Mouse (Mus musculus): Measurements from ENCODE around the gene Tmtc2. TPM values are rescaled to one million over a fixed set of nuclear protein-coding genes. Genes with fewer than 3 reads are reported as not detected.

Tmtc2 gene
- total and polyA plus RNA-seq, 2 experiments: 2.4 to 7.6 TPM

GRCm38 (mm10) chr10:105474162-105474830, 100.0 kb downstream of the Tmtc2 start:
- 93% methylated on average over 6 of the region's 6 CpGs for WGBS

GRCm38 (mm10) chr10:105464378-105464777, 109.9 kb downstream of the Tmtc2 start:
- Histone ChIP-seq H3K4me1 (ENCODE audit: control insufficient read depth, insufficient read depth, low read length) (no peaks in the 10 kb centered on the region), H3K9ac (ENCODE audit: low read depth, low read length) (no peak overlapping the region), H3K36me3 (ENCODE audit: control insufficient read depth, insufficient read depth, low read length) (no peaks in the 10 kb centered on the region), H3K4me3 (ENCODE audit: insufficient read depth, low read depth, low read length) (no peak overlapping the region), H3K27ac (replicated peaks; ENCODE audit: insufficient read depth, low read depth, low read length) (no peak overlapping the region), H3K27me3 (ENCODE audit: control insufficient read depth, insufficient read depth, low read length) (no peaks in the 10 kb centered on the region), H3K79me2 (ENCODE audit: control insufficient read depth, insufficient read depth, low read length) (no peaks in the 10 kb centered on the region)
- TF ChIP-seq POLR2A (IDR thresholded peaks at IDR 0.05; ENCODE audit: extremely low read depth, insufficient read depth, low read length) (no peak), CTCF (IDR thresholded peaks at IDR 0.05; ENCODE audit: low read depth, low read length) (no peak)
- no peak for DNase-seq (ENCODE audit: extremely low read depth, low read depth, low spot score)
- WGBS: 97% methylated on average over 4 of the region's 4 CpGs

More at GRCm38 (mm10) chr10:105474162-105474830, 100.0 kb downstream of the Tmtc2 start:
- Histone ChIP-seq H3K9ac (ENCODE audit: low read depth, low read length) (no peak overlapping the region), H3K79me2 (ENCODE audit: control insufficient read depth, insufficient read depth, low read length) (no peaks in the 10 kb centered on the region; the same call in 1 of the 2 replicates), H3K4me3 (ENCODE audit: insufficient read depth, low read depth, low read length) (no peak overlapping the region), H3K27ac (replicated peaks; ENCODE audit: insufficient read depth, low read depth, low read length) (no peak overlapping the region), H3K36me3 (ENCODE audit: control insufficient read depth, insufficient read depth, low read length) (no peaks in the 10 kb centered on the region), H3K27me3 (ENCODE audit: control insufficient read depth, insufficient read depth, low read length) (no peaks in the 10 kb centered on the region), H3K4me1 (ENCODE audit: control insufficient read depth, insufficient read depth, low read length) (no peaks in the 10 kb centered on the region)
- no peak for DNase-seq (ENCODE audit: extremely low read depth, low read depth, low spot score)
- TF ChIP-seq CTCF (IDR thresholded peaks at IDR 0.05; ENCODE audit: low read depth, low read length): no peak
- TF ChIP-seq POLR2A (IDR thresholded peaks at IDR 0.05; ENCODE audit: extremely low read depth, insufficient read depth, low read length): no peak

DNA sequence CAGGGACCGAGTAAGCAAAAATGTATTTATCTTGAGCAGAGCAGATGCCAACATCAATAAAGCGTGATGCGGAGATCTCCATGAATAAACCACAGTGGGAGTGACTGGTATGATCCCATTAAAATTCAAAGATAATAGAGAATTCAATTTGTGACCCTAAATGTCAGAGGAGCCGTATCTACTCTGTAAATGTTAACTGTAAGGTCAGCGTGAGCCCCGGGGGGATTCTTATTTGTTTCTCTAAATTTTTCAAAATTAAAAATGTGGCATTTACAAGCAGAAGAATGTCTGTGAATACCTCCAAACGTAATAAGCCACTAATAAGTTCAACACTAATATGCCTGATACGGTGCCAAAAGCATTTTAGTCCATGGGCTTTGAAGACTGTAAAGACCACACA, 120.8 kb downstream of the Tmtc2 start:
- H3K27me3 ChIP-seq (ENCODE audit: control insufficient read depth, insufficient read depth, low read length): no peaks in the 10 kb centered on the region
- TF ChIP-seq CTCF (IDR thresholded peaks at IDR 0.05; ENCODE audit: low read depth, low read length) (no peak), POLR2A (IDR thresholded peaks at IDR 0.05; ENCODE audit: extremely low read depth, insufficient read depth, low read length) (no peak)
- 89% methylated on average over 8 of the region's 8 CpGs for WGBS

DNA sequence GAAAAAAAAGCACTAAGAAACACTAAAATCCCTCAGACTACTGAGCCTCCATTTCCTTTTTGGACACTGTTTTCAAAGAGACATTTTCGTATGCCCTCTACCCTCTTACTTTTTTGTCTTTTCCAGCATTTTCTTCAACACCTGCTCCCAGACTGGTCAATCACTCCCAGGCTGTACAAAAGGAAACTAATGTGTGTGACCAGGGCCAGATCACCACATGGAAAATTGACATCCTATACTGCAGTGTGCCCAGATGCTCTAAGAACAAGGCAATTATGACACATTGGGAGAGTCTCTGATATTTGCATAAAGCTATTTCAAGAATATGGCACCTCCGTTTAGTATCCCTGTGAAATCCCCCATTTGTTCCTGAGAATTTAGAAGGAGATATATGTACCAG, 127.1 kb downstream of the Tmtc2 start:
- TF ChIP-seq CTCF (IDR thresholded peaks at IDR 0.05; ENCODE audit: low read depth, low read length): no peak
- no peak for TF ChIP-seq POLR2A (IDR thresholded peaks at IDR 0.05; ENCODE audit: extremely low read depth, insufficient read depth, low read length)
- H3K4me3 ChIP-seq (ENCODE audit: insufficient read depth, low read depth, low read length): no peak overlapping the region
- WGBS: 96% methylated on average over 2 of the region's 2 CpGs

More for the DNA sequence above, 120.8 kb downstream of the Tmtc2 start:
- no peak overlapping the region for H3K27ac ChIP-seq (replicated peaks; ENCODE audit: insufficient read depth, low read depth, low read length)
- no peaks in the 10 kb centered on the region for H3K36me3 ChIP-seq (ENCODE audit: control insufficient read depth, insufficient read depth, low read length)
- H3K4me3 ChIP-seq (ENCODE audit: insufficient read depth, low read depth, low read length): no peak overlapping the region
- no peaks in the 10 kb centered on the region for H3K79me2 ChIP-seq (ENCODE audit: control insufficient read depth, insufficient read depth, low read length)
- H3K4me1 ChIP-seq (ENCODE audit: control insufficient read depth, insufficient read depth, low read length): no peaks in the 10 kb centered on the region
- no peak overlapping the region for H3K9ac ChIP-seq (ENCODE audit: low read depth, low read length)
- DNase-seq (ENCODE audit: extremely low read depth, low read depth, low spot score): no peak

DNA sequence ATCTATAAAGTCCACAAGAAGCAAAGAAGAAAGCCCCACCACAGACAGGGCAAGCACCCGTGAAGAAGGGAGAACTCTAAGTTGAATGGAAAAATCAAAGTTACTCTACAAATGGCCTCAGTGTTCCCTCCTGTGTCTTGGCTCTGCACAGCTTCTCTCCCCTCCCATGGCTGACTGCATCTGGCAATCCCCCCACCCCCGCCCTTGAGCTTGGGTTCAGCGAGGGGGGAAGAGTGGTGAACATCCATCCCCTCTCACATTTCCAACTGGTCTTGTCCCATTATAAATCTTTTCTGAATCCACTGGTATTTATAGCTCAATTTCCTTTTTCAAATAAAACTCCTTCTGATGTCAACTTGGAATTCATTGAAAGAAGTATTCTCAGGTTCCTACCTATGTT, 129.9 kb downstream of the Tmtc2 start:
- Histone ChIP-seq H3K27ac (replicated peaks; ENCODE audit: insufficient read depth, low read depth, low read length) (no peak overlapping the region), H3K79me2 (ENCODE audit: control insufficient read depth, insufficient read depth, low read length) (no peaks in the 10 kb centered on the region), H3K4me3 (ENCODE audit: insufficient read depth, low read depth, low read length) (no peak overlapping the region), H3K9ac (ENCODE audit: low read depth, low read length) (no peak overlapping the region), H3K36me3 (ENCODE audit: control insufficient read depth, insufficient read depth, low read length) (no peaks in the 10 kb centered on the region), H3K27me3 (ENCODE audit: control insufficient read depth, insufficient read depth, low read length) (no peaks in the 10 kb centered on the region), H3K4me1 (ENCODE audit: control insufficient read depth, insufficient read depth, low read length) (no peaks in the 10 kb centered on the region)
- no peak for DNase-seq (ENCODE audit: extremely low read depth, low read depth, low spot score)
- no peak for TF ChIP-seq POLR2A (IDR thresholded peaks at IDR 0.05; ENCODE audit: extremely low read depth, insufficient read depth, low read length)
- no peak for TF ChIP-seq CTCF (IDR thresholded peaks at IDR 0.05; ENCODE audit: low read depth, low read length)
- WGBS: 93% methylated on average over 3 of the region's 3 CpGs

More for the DNA sequence above, 127.1 kb downstream of the Tmtc2 start:
- Histone ChIP-seq H3K4me1 (ENCODE audit: control insufficient read depth, insufficient read depth, low read length) (no peaks in the 10 kb centered on the region), H3K79me2 (ENCODE audit: control insufficient read depth, insufficient read depth, low read length) (no peaks in the 10 kb centered on the region), H3K27ac (replicated peaks; ENCODE audit: insufficient read depth, low read depth, low read length) (no peak overlapping the region), H3K9ac (ENCODE audit: low read depth, low read length) (no peak overlapping the region), H3K27me3 (ENCODE audit: control insufficient read depth, insufficient read depth, low read length) (no peaks in the 10 kb centered on the region), H3K36me3 (ENCODE audit: control insufficient read depth, insufficient read depth, low read length) (no peaks in the 10 kb centered on the region)
- no peak for DNase-seq (ENCODE audit: extremely low read depth, low read depth, low spot score)

DNA sequence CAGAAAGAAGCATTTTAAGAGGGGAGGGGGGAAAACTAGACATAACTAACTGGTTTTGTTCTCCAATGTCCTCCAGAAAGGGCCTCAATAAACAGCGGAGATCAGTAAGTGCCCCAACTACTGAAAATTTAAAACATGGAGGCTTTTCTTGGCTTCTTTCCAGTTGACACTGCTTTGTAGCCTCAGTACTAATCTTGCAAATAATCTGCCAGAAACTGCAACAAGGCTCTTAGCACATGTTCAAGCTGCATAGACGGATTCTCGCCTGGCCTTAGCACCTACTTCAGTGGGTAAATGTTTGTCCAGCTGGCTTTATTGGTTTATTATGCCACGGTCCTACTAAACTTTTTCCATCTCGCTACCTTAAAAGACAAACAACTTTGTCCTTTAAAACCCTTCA, 139.4 kb downstream of the Tmtc2 start:
- Histone ChIP-seq H3K4me1 (ENCODE audit: control insufficient read depth, insufficient read depth, low read length) (no peaks in the 10 kb centered on the region), H3K27ac (replicated peaks; ENCODE audit: insufficient read depth, low read depth, low read length) (no peak overlapping the region), H3K4me3 (ENCODE audit: insufficient read depth, low read depth, low read length) (no peak overlapping the region), H3K9ac (ENCODE audit: low read depth, low read length) (no peak overlapping the region), H3K27me3 (ENCODE audit: control insufficient read depth, insufficient read depth, low read length) (no peaks in the 10 kb centered on the region), H3K36me3 (ENCODE audit: control insufficient read depth, insufficient read depth, low read length) (no peaks in the 10 kb centered on the region), H3K79me2 (ENCODE audit: control insufficient read depth, insufficient read depth, low read length) (no peaks in the 10 kb centered on the region)
- no peak for DNase-seq (ENCODE audit: extremely low read depth, low read depth, low spot score)
- no peak for TF ChIP-seq CTCF (IDR thresholded peaks at IDR 0.05; ENCODE audit: low read depth, low read length)
- TF ChIP-seq POLR2A (IDR thresholded peaks at IDR 0.05; ENCODE audit: extremely low read depth, insufficient read depth, low read length): no peak
- WGBS: 88% methylated on average over 5 of the region's 5 CpGs
